Mouse (Mus musculus) MEL (cell line): Measurements from ENCODE around the gene Pga5. TPM values are rescaled to one million over a fixed set of nuclear protein-coding genes. Genes with fewer than 3 reads are reported as not detected.

Source experiments
- DNase-seq: peaks from one replicate; pipeline ENCODE4 v3.0.0; 2011; ENCODE audit warnings: low read depth, low spot score
- H3K27ac ChIP-seq: 2 replicates; pipeline ENCODE4 v1.5.1; 2012; ENCODE audit warnings: low read depth, mild to moderate bottlenecking, control low read depth, low read length, moderate library complexity; ENCODE audit not compliant: control insufficient read depth
- H3K27me3 ChIP-seq, 2 experiments: fragments of 150-350 bp in 1 of 2; sonication (generic) in 1 of 2; 2 replicates each; pipeline ENCODE4 v1.6.1; 2012; ENCODE audit warnings: low read length in 2 of 2, mild to moderate bottlenecking in 2 of 2, improper control_type of control experiment in 1 of 2, moderate library complexity in 1 of 2; ENCODE audit not compliant: insufficient read depth in 2 of 2, control insufficient read depth in 1 of 2
- H3K36me3 ChIP-seq, 2 experiments: 2 replicates each; pipeline ENCODE4 v1.6.1; 2012 to 2014; ENCODE audit warnings: low read length in 2 of 2, improper control_type of control experiment in 1 of 2, inconsistent platforms in 1 of 2, mild to moderate bottlenecking in 1 of 2; ENCODE audit not compliant: insufficient read depth in 2 of 2, control insufficient read depth in 1 of 2
- H3K4me1 ChIP-seq, 2 experiments: fragments of 150-350 bp in 1 of 2; sonication (generic) in 1 of 2; 2 replicates each; pipeline ENCODE4 v1.6.1; 2012; ENCODE audit warnings: low read length in 2 of 2, improper control_type of control experiment in 1 of 2, mild to moderate bottlenecking in 1 of 2; ENCODE audit not compliant: insufficient read depth in 2 of 2, control insufficient read depth in 1 of 2
- H3K4me3 ChIP-seq, 2 experiments: fragments of 150-350 bp in 1 of 2; sonication (generic) in 1 of 2; 2 replicates each; pipeline ENCODE4 v1.5.1; 2012; ENCODE audit warnings: low read depth in 2 of 2, low read length in 2 of 2, mild to moderate bottlenecking in 2 of 2, moderate library complexity in 2 of 2, control low read depth in 1 of 2, improper control_type of control experiment in 1 of 2; ENCODE audit not compliant: control insufficient read depth in 1 of 2, insufficient read depth in 1 of 2
- H3K79me2 ChIP-seq: 2 replicates; pipeline ENCODE4 v1.6.1; 2012; ENCODE audit warnings: mild to moderate bottlenecking, low read length, moderate library complexity; ENCODE audit not compliant: control insufficient read depth, poor library complexity, insufficient read depth
- H3K9ac ChIP-seq: 2 replicates; pipeline ENCODE4 v1.6.1; 2012; ENCODE audit warnings: low read depth, mild to moderate bottlenecking, control low read depth, low read length, moderate library complexity; ENCODE audit not compliant: control insufficient read depth, poor library complexity, severe bottlenecking
- H3K9me3 ChIP-seq: fragments of 150-350 bp; sonication (generic); replicated peaks from 2 replicates; pipeline ENCODE4 v1.6.1; 2012; ENCODE audit warnings: mild to moderate bottlenecking, low read length, improper control_type of control experiment, moderate library complexity; ENCODE audit not compliant: insufficient read depth
- BHLHE40 ChIP-seq: IDR thresholded peaks from 2 replicates; pipeline ENCODE4 v1.6.1; 2012; ENCODE audit warnings: low read depth, mild to moderate bottlenecking, inconsistent platforms, low read length, improper control_type of control experiment, borderline replicate concordance
- EP300 ChIP-seq, 2 experiments: IDR thresholded peaks; 2 replicates each; pipeline ENCODE4 v1.6.1; 2011; ENCODE audit warnings: improper control_type of control experiment in 2 of 2, low read length in 2 of 2, low read depth in 1 of 2, mild to moderate bottlenecking in 1 of 2
- ETS1 ChIP-seq: IDR thresholded peaks from 2 replicates; pipeline ENCODE4 v1.6.1; 2012; ENCODE audit warnings: low read depth, mild to moderate bottlenecking, inconsistent platforms, low read length, improper control_type of control experiment, moderate library complexity
- HCFC1 ChIP-seq: IDR thresholded peaks from 2 replicates; pipeline ENCODE4 v1.6.1; 2012; ENCODE audit warnings: low read depth, mild to moderate bottlenecking, inconsistent platforms, low read length, improper control_type of control experiment, moderate library complexity
- JUND ChIP-seq: IDR thresholded peaks from 2 replicates; pipeline ENCODE4 v1.6.1; 2011; ENCODE audit warnings: low read depth, mild to moderate bottlenecking, improper control_type of control experiment, low read length
- KAT2A ChIP-seq: conservative IDR thresholded peaks from 2 replicates; pipeline ENCODE4 v1.6.1; 2012; ENCODE audit warnings: low read depth, low read length, improper control_type of control experiment, inconsistent platforms
- MAFK ChIP-seq: IDR thresholded peaks from 2 replicates; pipeline ENCODE4 v1.6.1; 2011; ENCODE audit warnings: low read depth, mild to moderate bottlenecking, low read length, improper control_type of control experiment, borderline replicate concordance
- MAX ChIP-seq: IDR thresholded peaks from 2 replicates; pipeline ENCODE4 v1.6.1; 2011; ENCODE audit warnings: low read length, improper control_type of control experiment
- MAZ ChIP-seq: IDR thresholded peaks from 2 replicates; pipeline ENCODE4 v1.6.1; 2012; ENCODE audit warnings: low read depth, mild to moderate bottlenecking, inconsistent platforms, low read length, improper control_type of control experiment
- MXI1 ChIP-seq: IDR thresholded peaks from 2 replicates; pipeline ENCODE4 v1.6.1; 2011; ENCODE audit warnings: mild to moderate bottlenecking, low read depth, low read length, improper control_type of control experiment
- MYB ChIP-seq: IDR thresholded peaks from 2 replicates; pipeline ENCODE4 v1.6.1; 2011; ENCODE audit warnings: mild to moderate bottlenecking, low read depth, low read length, improper control_type of control experiment
- MYC ChIP-seq: IDR thresholded peaks from 2 replicates; pipeline ENCODE4 v1.6.1; 2011; ENCODE audit warnings: low read depth, mild to moderate bottlenecking, low read length, improper control_type of control experiment, moderate library complexity
- SIN3A ChIP-seq: IDR thresholded peaks from 2 replicates; pipeline ENCODE4 v1.6.1; 2012; ENCODE audit warnings: low read length, improper control_type of control experiment, inconsistent platforms
- SMC3 ChIP-seq: IDR thresholded peaks from 2 replicates; pipeline ENCODE4 v1.6.1; 2011; ENCODE audit warnings: low read depth, low read length, improper control_type of control experiment
- TAL1 ChIP-seq: IDR thresholded peaks from 2 replicates; pipeline ENCODE4 v1.6.1; 2012; ENCODE audit warnings: mild to moderate bottlenecking, inconsistent platforms, low read length, moderate library complexity, mixed read lengths
- TCF12 ChIP-seq: IDR thresholded peaks from 2 replicates; pipeline ENCODE4 v1.6.1; 2014; ENCODE audit warnings: low read depth, mild to moderate bottlenecking, inconsistent platforms, low read length, improper control_type of control experiment, moderate library complexity
- USF1 ChIP-seq: IDR thresholded peaks from 2 replicates; pipeline ENCODE4 v1.6.1; 2014; ENCODE audit warnings: low read depth, mild to moderate bottlenecking, inconsistent platforms, low read length, improper control_type of control experiment, moderate library complexity
- ZMIZ1 ChIP-seq: IDR thresholded peaks from 2 replicates; pipeline ENCODE4 v1.6.1; 2012; ENCODE audit warnings: low read depth, mild to moderate bottlenecking, inconsistent platforms, low read length, improper control_type of control experiment, moderate library complexity
- ZNF384 ChIP-seq: IDR thresholded peaks from 2 replicates; pipeline ENCODE4 v1.6.1; 2012; ENCODE audit warnings: low read depth, mild to moderate bottlenecking, inconsistent platforms, low read length, improper control_type of control experiment
- polyA plus RNA-seq, 2 experiments: library from polyadenylated mRNA; stranded (reverse) in 1 of 2; unstranded in 1 of 2; fragments of >175 nt in 1 of 2; fragments of >200 nt in 1 of 2; gene quantifications; 2 replicates each; pipeline versions ENCODE4 v1.2.1 to v1.2.4; 2012; ENCODE audit warnings: low replicate concordance in 2 of 2, low read depth in 1 of 2; ENCODE audit not compliant: insufficient read length in 2 of 2, insufficient read depth in 1 of 2, missing spikeins in 1 of 2
- total RNA-seq: library from RNA; depleted of rRNA; stranded (reverse); fragments of 300-350 nt; gene quantifications from 2 replicates; pipeline ENCODE4 v1.2.3, GENCODE M21; 2012

The Pga5 gene
- total and polyA plus RNA-seq, 3 experiments: not detected

DNA sequence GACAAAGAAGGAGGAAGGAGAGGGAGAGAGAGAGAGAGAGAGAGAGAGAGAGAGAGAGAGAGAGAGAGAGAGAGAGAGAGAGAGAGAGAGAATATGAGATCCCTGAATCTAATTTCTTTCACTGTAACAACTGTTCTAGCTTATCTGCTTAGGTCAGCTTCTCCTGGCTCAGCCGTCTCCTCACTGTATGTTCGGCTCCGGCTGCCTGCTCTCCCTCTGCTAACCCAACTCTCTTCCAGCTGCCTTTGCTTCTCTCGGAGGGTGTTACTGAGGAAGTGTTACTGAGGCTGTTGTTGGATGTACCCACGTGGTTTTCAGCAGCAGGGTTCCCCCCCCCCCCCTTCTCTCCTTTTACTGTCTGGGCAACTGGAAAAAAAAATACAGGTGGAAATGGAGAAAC is 37.8 kb downstream of the Pga5 start:
- H3K4me1 ChIP-seq: peaks cover 4 to 19% of the 10 kb centered on the region in 2 experiments; a peak in 3 of 4 replicates
- no peaks in the 10 kb centered on the region for H3K27me3 ChIP-seq
- peak overlapping the region; percentile 57 for H3K27ac ChIP-seq
- peak overlapping the region; percentile 45 to 49 for H3K4me3 ChIP-seq
- no peaks in the 10 kb centered on the region for H3K79me2 ChIP-seq
- H3K9me3 ChIP-seq: no peaks in the 10 kb centered on the region
- TF ChIP-seq SMC3: peak; percentile 13; the same call in 1 of the 2 replicates
- no peak for TF ChIP-seq HCFC1
- peak; percentile 29 to 31; a peak in 2 of 4 replicates for TF ChIP-seq EP300 (IDR thresholded peaks at IDR 0.05; ENCODE audit: low read depth in 1 of 2, low read length in 2 of 2)
- peak; percentile 41; the same call in 1 of the 2 replicates for TF ChIP-seq TAL1
- TF ChIP-seq MAFK: 0 out of 2 replicates have a peak, but pooled peaks have one; percentile 27
- no peak for TF ChIP-seq ZMIZ1
- peak; percentile 66 for TF ChIP-seq SIN3A
- TF ChIP-seq MAX: peak; percentile 72
- TF ChIP-seq MXI1: peak; percentile 91
- TF ChIP-seq MYC: peak; percentile 47; the same call in 1 of the 2 replicates
- no peak for TF ChIP-seq ETS1
- peak; percentile 94 for TF ChIP-seq JUND
- peak; percentile 62 for TF ChIP-seq USF1
- TF ChIP-seq, all 39 proteins: peak for 10
- peaks cover 0 to 11% of the 10 kb centered on the region in 2 experiments; a peak in 1 of 4 replicates for H3K36me3 ChIP-seq
- peak; percentile 77 for DNase-seq
- H3K9ac ChIP-seq: peak overlapping the region; percentile 74

DNA sequence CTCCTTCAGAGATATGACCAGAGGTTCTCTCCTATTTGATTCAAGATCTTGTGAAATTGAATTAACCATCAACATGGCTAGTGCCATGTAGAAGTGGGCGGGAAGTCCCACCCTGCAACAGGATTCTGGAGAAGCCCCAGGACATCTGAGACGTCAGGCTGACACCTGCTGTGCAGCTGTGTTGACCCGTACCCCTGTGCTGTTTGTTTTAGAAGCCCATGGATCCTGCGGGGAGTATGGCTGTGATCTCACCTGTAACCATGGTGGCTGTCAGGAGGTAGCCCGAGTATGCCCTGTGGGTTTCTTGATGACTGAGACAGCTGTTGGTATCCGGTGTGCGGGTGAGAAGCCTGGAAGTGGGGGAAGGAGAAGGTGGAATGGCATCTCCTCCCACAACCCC is 40.0 kb downstream of the Pga5 start:
- peaks cover 4 to 19% of the 10 kb centered on the region in 2 experiments; a peak in 3 of 4 replicates for H3K4me1 ChIP-seq
- TF ChIP-seq MAFK: no peak
- no peak for TF ChIP-seq MYB
- TF ChIP-seq KAT2A: no peak
- no peak for TF ChIP-seq BHLHE40
- no peak for TF ChIP-seq TCF12
- no peak for TF ChIP-seq EP300 (IDR thresholded peaks at IDR 0.05; ENCODE audit: low read depth in 1 of 2, low read length in 2 of 2)
- no peak for TF ChIP-seq MAZ
- TF ChIP-seq ZNF384: no peak
- no peaks in the 10 kb centered on the region for H3K79me2 ChIP-seq
- H3K36me3 ChIP-seq: peaks cover 0 to 8% of the 10 kb centered on the region in 2 experiments; a peak in 1 of 4 replicates
- DNase-seq: no peak
- no peaks in the 10 kb centered on the region for H3K9me3 ChIP-seq
- H3K27me3 ChIP-seq: no peaks in the 10 kb centered on the region
- no peak overlapping the region for H3K4me3 ChIP-seq
- H3K9ac ChIP-seq: no peak overlapping the region
- H3K27ac ChIP-seq: no peak overlapping the region
